Mouse (Mus musculus): ENCODE results near the gene Bcl2l13.
"Not testable (repeated sequence)": the region's sequence is repeated elsewhere in the genome, so short reads cannot be mapped to it uniquely, and the experiment has no call there.

DNA sequence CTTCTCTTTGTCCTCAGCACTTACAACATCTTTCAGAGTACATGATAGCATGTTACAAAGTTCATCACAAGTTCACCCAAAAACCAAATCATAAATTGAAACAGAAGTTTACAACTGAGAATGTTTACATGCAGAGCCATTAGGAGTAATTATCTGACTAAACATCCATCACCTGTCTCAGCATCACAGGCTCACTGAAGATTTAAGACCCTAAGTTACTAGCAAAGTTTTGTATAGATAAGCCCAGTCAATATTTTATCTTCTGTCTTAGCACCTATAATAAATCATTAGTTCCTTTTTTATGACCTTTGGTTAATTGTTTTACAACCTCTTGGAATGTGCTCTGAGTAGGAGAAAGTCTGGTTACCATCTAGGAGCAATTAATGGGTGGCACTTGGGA is 14.7 kb downstream of the Bcl2l13 start:
- not testable (repeated sequence) for TF ChIP-seq CTCF, POLR2A (IDR thresholded peaks at IDR 0.05; ENCODE audit: extremely low read depth, insufficient read depth, low read length)

Measured in cortical plate, adult 2 months (tissue).